Mouse (Mus musculus) lung, postnatal 0 days (tissue): ENCODE results near the gene Gm5426. TPM values are rescaled to one million over a fixed set of nuclear protein-coding genes. Genes with fewer than 3 reads are reported as not detected.

Source experiments
- ATAC-seq: fragments of 200-750 bp; cut with Nextera tagmentation; 2 replicates; pipeline ENCODE4 v1.8.0; 2017; ENCODE audit warnings: moderate library complexity
- DNase-seq: peaks from one replicate; pipeline ENCODE4 v3.0.0-alpha.2; 2016; ENCODE audit warnings: low spot score
- H3K27ac ChIP-seq: fragments of 300-500 bp; sonication (generic); 2 replicates; pipeline ENCODE4 v1.5.1; 2014; ENCODE audit warnings: antibody characterized with exemption, mild to moderate bottlenecking, low read length, mixed read lengths
- H3K27me3 ChIP-seq: fragments of 300-500 bp; sonication (generic); replicated peaks from 2 replicates; pipeline ENCODE4 v1.6.1; 2014; ENCODE audit warnings: low read length, mixed read lengths; ENCODE audit not compliant: insufficient read depth
- H3K36me3 ChIP-seq: fragments of 300-500 bp; sonication (generic); 2 replicates; pipeline ENCODE4 v1.6.1; 2014; ENCODE audit warnings: low read length, mixed read lengths; ENCODE audit not compliant: insufficient read depth
- H3K4me1 ChIP-seq: fragments of 300-500 bp; sonication (generic); 2 replicates; pipeline ENCODE4 v1.6.1; 2014; ENCODE audit warnings: antibody characterized with exemption, low read depth, low read length, mixed read lengths; ENCODE audit not compliant: insufficient read depth
- H3K4me2 ChIP-seq: fragments of 300-500 bp; sonication (generic); replicated peaks from 2 replicates; pipeline ENCODE4 v1.6.1; 2014; ENCODE audit warnings: low read depth, mild to moderate bottlenecking, low read length, moderate library complexity, mixed read lengths
- H3K4me3 ChIP-seq: fragments of 300-500 bp; sonication (generic); 2 replicates; pipeline ENCODE4 v1.5.1; 2014; ENCODE audit warnings: low read depth, low read length
- H3K9ac ChIP-seq: fragments of 300-500 bp; sonication (generic); replicated peaks from 2 replicates; pipeline ENCODE4 v1.6.1; 2014; ENCODE audit warnings: low read depth, mild to moderate bottlenecking
- H3K9me3 ChIP-seq: fragments of 300-500 bp; sonication (generic); 2 replicates; pipeline ENCODE4 v1.6.1; 2016; ENCODE audit warnings: low read length, mixed read lengths
- CTCF ChIP-seq: IDR thresholded peaks from 2 replicates; pipeline ENCODE4 v1.5.1; 2016; ENCODE audit warnings: antibody characterized with exemption, mild to moderate bottlenecking
- EP300 ChIP-seq: IDR thresholded peaks from 2 replicates; pipeline ENCODE4 v1.6.1; 2016; ENCODE audit warnings: antibody characterized with exemption, mild to moderate bottlenecking, control low read depth
- WGBS: fragments of 180-500 bp; shearing (Covaris S2); extraction: QIAGEN DNeasy Blood & Tissue Kit; methylation state at CpG from one replicate; pipeline ENCODE4 v1.1.7; 2014; 5-methylcytosine and 5-hydroxymethylcytosine counted together
- polyA plus RNA-seq: library from polyadenylated mRNA; unstranded; fragments of >200 nt; fragmentation: Nextera tagmentation; extraction: Ambion mirVana; gene quantifications from 2 replicates; pipeline ENCODE4 v1.2.1, GENCODE M21; 2015

The Gm5426 gene
- polyA plus RNA-seq, 1 experiment from 2014 or later = not detected

- ATAC-seq (no peak), DNase-seq (no peak)
- TF ChIP-seq CTCF (no peak), EP300 (no peak)
- H3K4me3 ChIP-seq = no peak overlapping the region
- no peak overlapping the region for H3K9ac ChIP-seq
- H3K27me3 ChIP-seq = no peaks in the 10 kb centered on the region
- H3K27ac ChIP-seq = no peak overlapping the region
- no peak overlapping the region for H3K4me2 ChIP-seq
- H3K4me1 ChIP-seq = no peaks in the 10 kb centered on the region
- H3K36me3 ChIP-seq = no peaks in the 10 kb centered on the region
- WGBS = 85% methylated on average over 2 of the region's 2 CpGs
- no peaks in the 10 kb centered on the region; the same call in 1 of the 2 replicates for H3K9me3 ChIP-seq
These were observed 15.6 kb upstream of the Gm5426 start for GRCm38 (mm10) chr10:96120821-96121220.

- DNase-seq = peak; percentile 37
- no peaks in the 10 kb centered on the region for H3K4me1 ChIP-seq
- no peak for TF ChIP-seq EP300
These were observed 15.0 kb upstream of the Gm5426 start for GRCm38 (mm10) chr10:96121249-96122010.

GRCm38 (mm10) chr10:96123885-96124284 lies 12.5 kb upstream of the Gm5426 start:
- H3K9me3 ChIP-seq = no peaks in the 10 kb centered on the region; the same call in 1 of the 2 replicates

More at GRCm38 (mm10) chr10:96121249-96122010, 15.0 kb upstream of the Gm5426 start:
- no peak overlapping the region for H3K27ac ChIP-seq
- no peak overlapping the region for H3K4me3 ChIP-seq
- no peaks in the 10 kb centered on the region; the same call in 1 of the 2 replicates for H3K9me3 ChIP-seq
- no peak overlapping the region for H3K4me2 ChIP-seq
- no peaks in the 10 kb centered on the region for H3K27me3 ChIP-seq
- 45% methylated on average over 4 of the region's 4 CpGs for WGBS
- no peak overlapping the region for H3K9ac ChIP-seq
- no peaks in the 10 kb centered on the region for H3K36me3 ChIP-seq
- peak; percentile 49 for ATAC-seq

GRCm38 (mm10) chr10:96124290-96124689 lies 12.1 kb upstream of the Gm5426 start:
- TF ChIP-seq EP300 = no peak
- TF ChIP-seq CTCF = no peak

More at GRCm38 (mm10) chr10:96123885-96124284, 12.5 kb upstream of the Gm5426 start:
- peak; percentile 13 for DNase-seq
- H3K4me3 ChIP-seq = no peak overlapping the region
- TF ChIP-seq CTCF (no peak), EP300 (no peak)
- no peaks in the 10 kb centered on the region for H3K27me3 ChIP-seq
- no peak for ATAC-seq
- H3K36me3 ChIP-seq = no peaks in the 10 kb centered on the region
- H3K9ac ChIP-seq = no peak overlapping the region
- H3K27ac ChIP-seq = no peak overlapping the region
- WGBS = 78% methylated on average over 5 of the region's 5 CpGs
- H3K4me1 ChIP-seq = no peaks in the 10 kb centered on the region
- no peak overlapping the region for H3K4me2 ChIP-seq

GRCm38 (mm10) chr10:96125771-96126454 lies 10.5 kb upstream of the Gm5426 start:
- Histone ChIP-seq H3K4me2 (no peak overlapping the region), H3K9me3 (no peaks in the 10 kb centered on the region), H3K4me1 (no peaks in the 10 kb centered on the region), H3K27me3 (no peaks in the 10 kb centered on the region), H3K36me3 (no peaks in the 10 kb centered on the region), H3K27ac (no peak overlapping the region), H3K9ac (no peak overlapping the region), H3K4me3 (no peak overlapping the region)
- ATAC-seq (peak; percentile 68; the same call in 1 of the 2 replicates), DNase-seq (peak; percentile 60)
- TF ChIP-seq CTCF (no peak), EP300 (no peak)
- WGBS = 45% methylated on average over 9 of the region's 9 CpGs

More at GRCm38 (mm10) chr10:96124290-96124689, 12.1 kb upstream of the Gm5426 start:
- Histone ChIP-seq H3K9ac (no peak overlapping the region), H3K4me1 (no peaks in the 10 kb centered on the region), H3K27ac (no peak overlapping the region), H3K36me3 (no peaks in the 10 kb centered on the region), H3K27me3 (no peaks in the 10 kb centered on the region), H3K4me2 (no peak overlapping the region), H3K4me3 (no peak overlapping the region), H3K9me3 (no peaks in the 10 kb centered on the region; the same call in 1 of the 2 replicates)
- ATAC-seq (no peak), DNase-seq (no peak)
- WGBS = 83% methylated on average over 1 of the region's 1 CpGs

- WGBS = 61% methylated on average over 2 of the region's 2 CpGs
- no peak for DNase-seq
- H3K27ac ChIP-seq = no peak overlapping the region
These were observed 7.2 kb upstream of the Gm5426 start for GRCm38 (mm10) chr10:96129213-96129612.

More at GRCm38 (mm10) chr10:96129213-96129612, 7.2 kb upstream of the Gm5426 start:
- H3K4me2 ChIP-seq = no peak overlapping the region
- H3K27me3 ChIP-seq = no peaks in the 10 kb centered on the region
- no peaks in the 10 kb centered on the region for H3K36me3 ChIP-seq
- TF ChIP-seq EP300 (no peak), CTCF (no peak)
- no peak for ATAC-seq
- no peaks in the 10 kb centered on the region for H3K9me3 ChIP-seq
- H3K9ac ChIP-seq = no peak overlapping the region
- no peaks in the 10 kb centered on the region for H3K4me1 ChIP-seq
- no peak overlapping the region for H3K4me3 ChIP-seq
